Mouse (Mus musculus): ENCODE measurements at regions not wholly inside any gene's neighbourhood (a gene's known extent, or its start where the extent isn't known, plus 50 kb on each side); places are given as distances from the start of the nearest gene placed in this dataset.
"Not testable (repeated sequence)": the region's sequence is repeated elsewhere in the genome, so short reads cannot be mapped to it uniquely, and the experiment has no call there.

DNA sequence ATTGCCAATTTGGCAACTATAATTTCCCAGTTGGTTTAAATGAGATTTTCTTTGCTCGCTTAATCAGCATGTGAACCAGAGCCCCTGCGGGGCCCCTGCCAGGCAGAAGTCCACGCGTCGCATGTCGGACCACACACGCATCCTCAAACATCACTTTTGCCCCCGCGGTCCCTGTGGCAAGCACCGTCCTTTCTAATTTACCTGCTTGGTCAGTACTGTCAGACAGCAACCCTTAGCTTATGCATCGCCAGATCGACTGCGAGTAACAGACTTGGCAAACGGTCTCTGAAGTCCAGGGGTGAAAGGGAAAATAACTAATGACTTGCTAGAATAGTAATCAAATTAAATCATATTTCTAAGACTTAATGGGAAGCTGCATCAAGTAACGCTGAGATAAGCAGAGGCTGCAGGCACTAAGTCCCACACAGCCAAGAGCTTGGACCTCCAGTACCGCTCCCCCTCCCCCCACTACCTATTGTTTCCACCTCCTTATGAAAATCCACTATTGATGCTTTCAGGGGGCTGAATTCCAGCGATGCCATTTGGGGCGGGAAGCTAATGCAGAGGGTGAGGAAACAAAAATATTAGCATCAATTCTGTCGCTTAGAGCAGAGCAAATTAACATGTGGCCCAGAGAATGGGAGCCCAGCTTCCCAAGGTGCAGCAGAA, 142.0 kb upstream of the Cntnap4 start:
- no peak for DNase-seq (ENCODE audit: low spot score)

DNA sequence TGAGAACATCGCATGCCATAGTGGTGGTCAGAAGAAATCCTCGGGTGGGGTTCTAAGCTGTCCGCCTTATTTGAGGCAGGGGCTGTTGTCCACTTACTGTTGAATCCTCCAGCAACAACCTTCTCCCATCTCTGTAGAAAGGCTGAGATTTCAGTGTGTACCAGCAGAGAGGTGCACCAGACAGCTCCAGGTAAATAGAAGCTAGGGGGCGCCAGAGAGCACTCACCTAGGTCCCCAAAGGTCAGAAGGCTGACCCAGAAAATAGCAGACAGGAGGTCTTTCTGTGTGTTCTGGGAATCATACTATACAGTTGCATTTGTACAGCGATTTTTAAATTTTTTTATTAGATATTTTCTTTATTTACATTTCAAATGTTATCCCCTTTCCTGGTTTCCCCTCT, 157.9 kb upstream of the Cntnap4 start:
- DNase-seq (ENCODE audit: low spot score) = no peak

DNA sequence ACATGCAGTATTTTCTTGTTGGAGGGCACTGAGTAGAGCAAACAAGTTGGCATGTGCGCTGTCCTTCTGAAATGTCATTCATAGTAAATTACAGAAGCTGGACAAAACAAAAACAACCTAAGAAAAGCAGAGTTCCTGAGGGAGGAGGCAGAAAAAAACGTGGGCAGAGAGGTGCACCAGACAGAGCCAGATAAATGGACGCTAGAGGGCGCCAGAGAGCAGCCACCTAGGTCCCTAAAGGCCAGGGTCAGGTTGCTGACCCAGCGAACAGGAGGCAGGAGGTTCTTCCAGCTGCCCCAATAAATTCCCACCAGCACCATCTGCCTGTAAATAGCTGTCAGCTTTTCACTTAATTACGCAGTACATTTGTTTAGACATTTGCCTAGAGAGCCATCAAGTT, 158.6 kb upstream of the Cntnap4 start:
- DNase-seq (ENCODE audit: low spot score) = peak; percentile 2

DNA sequence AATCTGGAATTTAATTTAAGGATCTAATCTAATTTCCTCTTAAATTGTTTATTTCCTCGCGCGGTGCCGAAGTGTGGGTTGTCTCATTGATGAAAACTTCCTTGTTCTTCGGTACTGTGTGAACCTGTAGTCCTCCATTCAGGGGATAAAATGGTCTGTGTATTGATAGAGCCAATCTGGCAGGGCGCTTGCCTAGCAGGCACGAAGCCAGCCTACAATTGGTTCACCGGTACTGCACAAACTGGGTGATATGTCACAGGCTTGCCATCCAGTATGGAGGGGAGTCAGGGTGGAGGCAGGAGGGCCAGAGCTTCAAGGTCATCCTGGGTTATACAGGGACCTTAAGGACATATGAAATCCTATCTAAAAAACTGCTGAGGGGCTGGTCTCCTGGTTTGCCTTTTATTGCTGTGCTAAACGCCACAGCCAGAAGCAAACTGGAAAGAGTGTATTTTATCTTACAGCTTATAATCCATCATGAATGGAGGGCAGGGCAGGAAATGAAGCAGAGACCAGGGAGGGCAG, 161.6 kb upstream of the Cntnap4 start:
- DNase-seq (ENCODE audit: low spot score) = no peak

DNA sequence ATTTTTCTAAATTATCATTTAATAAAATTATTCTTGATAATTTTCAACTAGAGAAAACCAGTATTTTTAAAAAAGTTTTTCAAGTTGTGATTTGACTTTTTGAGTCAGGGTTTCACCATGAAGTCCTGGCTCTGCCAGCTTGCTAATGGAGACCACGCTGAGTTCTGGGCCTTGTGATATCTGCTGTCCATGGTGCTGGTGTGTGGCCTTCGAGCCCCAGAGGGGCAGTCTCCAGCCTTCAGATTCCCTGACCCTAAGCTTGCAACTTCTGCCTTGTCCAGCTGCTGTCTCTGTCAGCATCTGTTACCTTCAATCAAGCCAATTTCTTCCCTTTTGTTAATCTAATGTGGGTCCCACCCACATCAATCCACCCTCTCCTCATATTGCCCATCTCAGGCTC, 165.8 kb upstream of the Cntnap4 start:
- no peak for DNase-seq (ENCODE audit: low spot score)

DNA sequence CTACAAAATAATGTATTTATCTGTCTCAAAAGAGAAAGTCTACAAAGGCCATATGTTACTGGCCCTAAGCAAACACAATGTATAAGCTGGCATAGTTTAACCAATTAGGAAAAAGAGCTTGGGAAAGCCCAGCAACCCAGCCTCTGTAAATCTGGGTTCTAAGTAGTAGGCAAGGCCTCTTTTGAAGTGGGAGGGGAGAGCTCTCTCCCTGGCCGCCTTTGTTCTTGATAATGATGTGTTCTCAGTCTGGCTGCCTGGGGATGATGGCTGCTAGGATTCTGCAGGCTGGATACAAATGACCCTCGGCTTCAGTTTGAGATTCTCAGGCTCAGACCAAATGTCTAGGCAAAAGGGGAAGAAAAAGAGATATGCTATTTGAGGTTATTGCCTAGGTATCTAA, 172.4 kb upstream of the Cntnap4 start:
- DNase-seq (ENCODE audit: low spot score) = no peak

DNA sequence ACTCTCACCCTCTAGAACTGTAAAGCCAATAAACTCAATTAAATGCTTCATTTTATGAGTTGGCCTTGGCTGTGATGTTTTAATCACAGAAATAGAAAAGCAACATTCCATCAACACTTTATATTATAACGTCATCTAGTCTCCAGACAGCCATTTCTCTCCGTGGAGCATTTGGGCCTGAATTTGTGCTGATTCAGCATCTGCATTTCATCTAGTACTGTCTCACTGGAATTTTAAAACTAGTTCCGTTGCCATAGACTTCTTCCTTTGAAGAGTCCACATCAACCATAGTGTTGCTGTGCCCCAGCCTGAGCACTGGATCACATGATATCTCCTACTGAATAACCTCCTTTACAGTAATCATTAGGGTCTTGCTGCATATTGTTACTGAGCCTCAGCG, 179.7 kb upstream of the Cntnap4 start:
- no peak for DNase-seq (ENCODE audit: low spot score)

DNA sequence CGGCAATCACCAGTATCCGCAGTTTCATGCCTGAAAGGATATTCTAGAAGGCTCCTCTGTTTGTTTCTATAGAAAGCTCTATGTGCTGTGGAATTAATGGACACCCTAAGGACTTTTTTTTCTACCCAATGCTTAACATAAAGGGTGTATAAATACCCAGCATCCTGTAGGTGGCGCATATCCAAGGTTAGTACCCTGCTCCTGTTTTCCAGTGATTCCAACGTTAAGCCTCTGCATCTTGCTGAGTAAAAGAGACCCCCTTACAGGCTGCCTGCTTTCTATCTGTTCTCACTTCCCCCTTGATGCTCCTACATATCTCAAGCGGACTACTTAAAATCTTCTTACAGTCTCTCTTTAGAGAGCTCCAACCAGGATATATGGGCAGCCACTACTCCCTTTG, 221.5 kb upstream of the Cntnap4 start:
- no peak for DNase-seq (ENCODE audit: low spot score)

DNA sequence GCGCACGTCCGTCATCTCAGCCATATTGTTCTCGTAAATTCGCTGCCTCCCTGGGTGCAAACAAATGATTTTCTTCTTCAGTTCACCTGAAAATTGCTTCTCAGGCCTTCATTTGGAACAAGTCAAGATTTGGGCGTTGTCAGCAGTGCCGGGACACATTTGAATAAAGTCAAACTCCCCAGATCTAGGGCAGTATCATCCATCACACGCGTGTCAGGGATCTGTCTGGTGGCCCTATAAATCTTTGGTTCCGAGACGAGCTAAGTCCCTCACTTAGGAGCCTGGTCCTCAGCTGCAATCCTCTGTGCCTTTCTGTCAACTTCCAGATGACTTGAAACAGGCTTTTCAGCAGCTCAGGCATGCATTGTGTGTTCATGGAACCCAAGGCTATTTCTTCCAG, 236.7 kb upstream of the Cntnap4 start:
- DNase-seq (ENCODE audit: low spot score) = no peak

DNA sequence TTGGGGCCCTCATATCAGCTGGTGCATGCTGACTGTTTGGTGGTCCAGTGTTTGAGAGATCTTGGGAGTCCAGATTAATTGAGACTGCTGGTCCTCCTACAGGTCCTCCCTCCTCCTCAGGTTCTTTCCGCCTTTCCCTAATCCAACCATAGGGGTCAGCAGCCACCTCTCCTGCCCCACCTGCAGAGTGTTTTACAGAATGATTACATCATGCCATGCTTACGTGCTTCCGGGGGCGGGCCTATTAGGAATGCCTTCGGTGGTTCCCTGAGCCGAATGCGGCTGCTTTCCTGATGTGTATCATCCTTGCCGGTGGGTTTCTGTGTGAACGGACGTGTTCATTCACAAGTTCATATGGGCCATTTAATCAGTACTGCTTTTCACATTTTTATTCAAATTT, 237.8 kb upstream of the Cntnap4 start:
- DNase-seq (ENCODE audit: low spot score) = no peak

DNA sequence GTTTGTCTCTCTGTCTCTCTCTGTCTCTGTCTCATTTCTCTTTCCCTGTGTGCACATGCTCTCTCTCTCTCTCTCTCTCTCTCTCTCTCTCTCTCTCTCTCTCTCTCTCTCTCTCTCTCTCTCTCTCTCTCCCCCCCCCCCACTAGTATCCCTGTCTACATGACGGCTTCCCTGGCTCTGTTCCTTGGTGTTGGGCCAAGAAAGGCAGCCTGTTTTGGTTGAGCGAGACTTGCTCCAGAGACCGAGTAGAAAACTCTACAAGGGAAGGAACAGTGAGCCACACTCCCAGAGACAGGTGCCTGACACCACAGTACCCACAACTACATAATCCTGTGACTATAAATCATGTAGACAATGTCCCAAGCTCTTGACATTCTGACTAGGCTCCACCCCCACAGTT, 260.0 kb upstream of the Cntnap4 start:
- no peak for DNase-seq (ENCODE audit: low spot score)

DNA sequence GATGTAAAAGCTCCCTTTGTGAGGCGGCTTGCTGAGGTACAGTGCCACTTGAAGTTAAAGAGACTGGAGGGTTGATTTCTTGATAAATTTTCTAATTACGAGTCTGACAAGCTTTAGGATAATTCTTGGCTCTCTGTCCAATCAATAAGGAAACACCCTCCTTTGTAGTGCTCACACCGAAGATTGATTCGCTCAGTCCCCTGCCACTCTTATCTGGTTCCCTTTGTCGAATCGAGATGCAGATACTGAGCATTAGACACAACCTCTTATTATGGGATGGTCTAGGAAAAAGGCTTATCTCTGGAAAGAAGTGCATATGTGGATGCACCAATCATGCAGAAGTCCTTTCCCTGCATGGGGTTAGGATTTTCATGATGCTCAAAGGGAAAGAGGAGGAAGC, 261.5 kb upstream of the Cntnap4 start:
- no peak for DNase-seq (ENCODE audit: low spot score)

DNA sequence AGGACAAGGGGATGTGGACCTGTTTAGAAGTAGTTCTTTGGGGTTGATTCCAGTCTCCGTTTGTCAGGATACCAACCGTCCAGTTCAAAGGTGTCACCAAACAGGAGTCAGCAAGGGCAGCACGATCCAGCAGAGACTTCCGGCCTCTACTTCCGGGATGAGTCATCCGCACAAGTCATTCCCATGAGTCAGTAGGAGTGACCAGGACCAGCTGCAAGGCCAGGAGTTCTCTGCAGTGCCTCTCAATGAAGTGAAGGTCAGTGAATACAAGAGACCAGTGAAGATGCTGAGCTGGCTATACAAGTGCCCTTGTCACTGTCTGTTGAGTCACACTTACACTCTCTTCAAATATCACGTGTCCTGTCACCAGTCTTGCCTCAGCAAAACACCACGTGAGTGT, 272.8 kb upstream of the Cntnap4 start:
- DNase-seq (ENCODE audit: low spot score) = no peak

DNA sequence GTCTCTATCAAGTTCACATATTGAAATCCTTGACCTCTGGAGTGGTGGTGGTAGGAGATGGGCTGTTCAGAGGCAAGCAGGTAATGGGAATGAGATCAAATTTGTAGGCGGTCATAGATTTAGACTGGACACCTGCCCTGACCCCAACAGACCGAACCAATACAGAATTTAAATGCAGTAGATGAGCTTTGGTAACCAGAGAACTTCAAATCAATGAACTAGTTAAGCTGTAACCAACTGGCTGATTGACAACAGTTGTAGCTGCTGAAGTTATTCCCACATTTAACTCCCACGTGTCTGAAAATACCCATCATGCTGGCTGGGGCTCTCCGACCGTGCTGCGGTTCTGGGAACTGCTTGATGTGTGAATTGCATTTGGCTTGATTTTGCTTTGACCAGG, 268.5 kb upstream of the Gm6793 start:
- DNase-seq (ENCODE audit: low spot score) = no peak

DNA sequence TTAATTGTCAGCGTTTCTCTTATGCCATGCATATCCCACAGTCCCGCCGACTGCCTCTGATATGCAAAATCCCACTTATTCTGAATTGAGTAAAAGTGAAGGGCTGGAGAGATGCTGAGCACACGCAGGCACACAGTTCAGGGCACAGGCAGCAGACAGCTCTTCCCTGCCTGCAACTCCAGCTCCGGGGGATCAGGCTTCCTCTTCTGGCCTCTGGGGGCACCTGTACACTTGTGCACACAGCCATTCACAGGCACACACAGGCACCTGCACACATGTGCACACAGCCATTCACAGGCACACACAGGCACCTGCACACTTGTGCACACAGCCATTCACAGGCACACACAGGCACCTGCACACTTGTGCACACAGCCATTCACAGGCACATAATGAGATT, 254.8 kb upstream of the Gm6793 start:
- no peak for DNase-seq (ENCODE audit: low spot score)

DNA sequence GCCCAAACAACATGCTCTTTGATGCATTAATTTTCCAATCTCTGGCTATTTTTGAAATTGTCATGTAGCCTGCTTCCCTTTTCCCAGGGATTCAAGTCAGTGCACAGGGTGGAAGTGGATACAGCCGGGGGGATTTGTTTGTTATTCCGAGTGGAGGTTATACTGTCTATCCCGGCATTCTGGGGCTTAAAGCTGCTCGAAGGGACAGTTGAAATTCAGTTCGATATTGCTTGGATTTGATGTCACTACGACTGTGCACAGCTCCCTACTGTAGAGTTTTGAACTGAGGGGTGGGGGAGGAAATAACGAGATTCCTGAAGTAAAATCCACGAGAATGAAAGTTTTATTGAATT, 254.4 kb upstream of the Gm6793 start:
- no peak for DNase-seq (ENCODE audit: low spot score)

DNA sequence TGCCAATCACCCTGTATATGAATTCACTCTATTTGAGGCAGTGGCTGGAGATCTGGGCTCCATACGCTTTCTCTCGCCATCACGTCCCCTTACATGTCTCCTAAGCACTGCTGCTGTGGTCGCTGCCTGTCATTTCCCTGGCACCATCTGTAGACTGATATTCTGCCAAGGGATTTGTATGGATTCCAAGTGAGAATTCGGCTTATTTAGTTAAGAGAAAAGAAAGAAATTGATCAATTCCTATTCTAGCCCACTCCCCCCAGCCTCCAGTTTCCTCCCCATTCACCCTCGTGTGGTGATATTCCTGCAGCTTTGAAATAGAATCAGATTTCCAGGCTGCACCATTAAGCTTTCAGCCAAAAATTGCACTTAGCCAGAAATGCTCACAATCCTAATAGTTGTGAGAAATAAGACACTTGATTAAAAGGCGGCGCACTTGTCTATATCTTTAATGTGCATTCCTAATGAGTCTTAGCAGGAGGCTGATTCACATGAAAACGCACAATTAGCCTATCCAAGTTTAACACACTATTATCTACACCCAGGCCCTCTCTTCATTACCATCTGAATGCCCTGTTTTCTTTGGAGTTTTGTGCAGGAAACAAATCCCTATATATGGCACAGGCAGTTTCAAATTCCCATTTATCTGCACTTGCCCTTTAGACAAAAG, 253.8 kb upstream of the Gm6793 start:
- DNase-seq (ENCODE audit: low spot score) = no peak

DNA sequence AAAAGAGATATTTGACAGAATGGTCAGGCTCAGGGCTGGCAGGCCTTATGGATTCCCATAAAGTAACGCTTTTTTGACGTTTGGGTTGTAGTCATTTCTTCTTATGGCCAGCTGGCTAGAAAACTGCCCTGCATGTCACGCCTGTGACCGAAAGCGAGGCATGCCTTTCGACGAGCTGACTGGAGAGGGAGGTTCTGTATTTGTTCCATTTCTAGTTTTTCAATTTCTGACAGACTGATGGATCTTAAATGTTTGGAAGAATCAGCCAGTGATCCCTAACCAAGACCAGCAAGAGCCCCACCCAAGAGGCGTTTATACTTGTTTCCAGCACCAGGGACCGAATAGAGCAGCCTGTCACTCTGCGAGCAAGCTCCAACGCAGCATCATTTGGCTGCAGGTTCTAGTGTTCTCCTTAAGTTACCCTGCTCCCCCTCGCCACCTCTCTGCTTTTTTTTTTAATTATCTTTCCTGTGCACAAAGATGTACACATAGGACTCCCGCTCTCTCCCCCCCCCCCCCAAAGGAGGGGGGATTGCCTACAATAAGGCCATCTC, 243.2 kb upstream of the Gm6793 start:
- DNase-seq (ENCODE audit: low spot score) = no peak

DNA sequence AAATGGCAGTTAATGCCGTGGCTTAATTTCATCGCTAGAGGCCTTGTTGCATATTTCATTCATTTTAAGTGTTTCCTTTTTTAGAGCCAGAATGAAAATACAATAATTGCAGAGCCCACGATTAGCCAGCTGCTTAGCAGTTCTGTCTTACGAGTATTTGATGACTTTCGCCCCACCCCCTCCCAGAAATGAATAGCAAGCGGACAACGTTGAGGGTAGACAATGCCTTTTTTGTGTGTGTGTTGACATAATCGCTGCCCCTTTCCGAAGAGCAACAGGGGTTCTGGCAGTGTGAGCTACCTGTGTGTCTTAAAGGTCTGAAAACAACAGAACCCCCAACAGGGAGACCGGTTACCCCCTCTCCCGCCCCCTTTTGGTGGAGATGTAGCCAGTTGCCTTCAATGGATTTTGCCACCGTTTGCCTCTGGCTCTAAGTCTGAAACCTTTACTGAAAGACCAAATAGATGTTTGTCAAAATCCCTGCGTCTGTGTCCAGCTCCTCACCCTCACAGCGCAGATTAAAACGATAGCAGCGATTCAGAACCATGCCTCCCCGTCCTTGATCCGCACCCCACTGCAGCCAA, 242.6 kb upstream of the Gm6793 start:
- no peak for DNase-seq (ENCODE audit: low spot score)

DNA sequence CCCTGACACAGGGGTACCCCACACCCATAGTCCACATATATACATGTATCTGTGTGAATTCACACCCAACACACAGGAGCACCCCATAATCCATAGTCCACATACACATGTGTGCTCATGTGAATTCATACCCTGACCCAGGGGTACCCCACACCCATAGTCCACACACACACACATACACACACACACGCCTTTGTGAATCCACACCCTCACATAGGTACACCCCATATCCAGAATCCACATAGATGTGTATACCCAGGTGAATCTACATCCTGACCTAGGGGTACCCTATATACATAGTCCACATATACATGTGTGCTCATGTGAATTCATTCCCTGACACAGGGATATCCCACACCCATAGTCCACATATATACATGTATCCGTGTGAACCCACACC, 231.8 kb upstream of the Gm6793 start:
- DNase-seq (ENCODE audit: low spot score) = not testable (repeated sequence)

DNA sequence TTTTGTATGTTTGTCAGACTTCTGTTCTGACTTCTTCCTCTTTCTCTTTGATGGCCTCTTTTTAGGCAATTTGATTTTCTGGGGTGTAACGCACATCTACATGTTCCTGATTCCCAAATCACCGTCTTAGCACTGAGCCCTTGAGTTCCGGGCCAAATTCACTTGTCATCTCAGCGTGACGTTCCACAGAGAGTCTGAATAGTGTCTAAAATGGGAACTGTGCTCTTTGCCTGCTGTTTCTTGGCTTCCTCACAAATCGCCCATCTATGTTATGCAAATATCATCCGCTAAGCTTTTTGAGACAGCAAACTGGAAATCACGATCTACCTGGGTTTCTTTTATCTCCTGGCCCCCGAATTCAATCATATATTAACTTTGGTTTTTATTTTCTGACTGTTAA, 223.8 kb upstream of the Gm6793 start:
- DNase-seq (ENCODE audit: low spot score) = no peak

DNA sequence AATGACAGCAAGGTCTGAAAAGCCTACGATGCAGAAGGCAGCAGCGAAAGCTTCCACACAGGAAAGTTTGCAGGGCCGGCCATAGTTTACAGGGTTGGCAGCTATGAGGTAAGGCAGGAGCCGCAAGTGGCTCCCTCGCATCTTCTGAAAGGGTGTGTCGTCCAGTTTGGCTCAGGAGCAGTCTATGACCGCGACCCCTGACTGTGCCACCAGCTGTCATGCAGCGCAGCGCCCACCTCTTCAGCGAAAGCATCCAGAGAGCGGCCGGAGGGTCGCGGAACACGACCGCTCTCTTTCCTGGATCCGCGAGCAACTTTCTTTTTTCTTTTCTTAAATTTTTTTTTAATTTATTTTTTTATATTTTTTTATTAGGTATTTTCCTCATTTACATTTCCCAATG, 221.9 kb upstream of the Gm6793 start:
- not testable (repeated sequence) for DNase-seq (ENCODE audit: low spot score)

DNA sequence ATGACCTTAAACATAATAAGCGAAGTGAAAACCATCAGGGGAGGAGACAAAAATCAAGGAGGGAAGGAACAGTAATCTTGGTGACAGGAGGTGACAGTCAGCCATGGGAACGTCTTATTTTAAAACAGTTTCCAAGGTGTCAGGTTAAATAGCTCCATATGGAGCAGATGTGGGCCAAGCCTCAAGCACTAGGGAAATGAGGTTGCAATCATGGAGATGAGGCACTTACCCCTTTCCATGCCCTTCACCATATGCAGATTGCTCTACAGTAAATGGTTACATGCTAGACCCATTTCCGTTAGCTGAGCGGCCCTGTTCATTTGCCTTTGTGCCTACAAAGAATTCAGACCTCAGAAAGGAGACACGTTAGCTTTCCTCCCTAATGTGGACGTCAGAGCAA, 204.8 kb upstream of the Gm6793 start:
- DNase-seq (ENCODE audit: low spot score) = no peak
